Mouse (Mus musculus): ENCODE measurements around the gene Celsr1.

GRCm38 (mm10) chr15:85879498-85879895, 154.1 kb downstream of the Celsr1 start:
- no peak for TF ChIP-seq EP300 (IDR thresholded peaks at IDR 0.05; ENCODE audit: insufficient read depth, low read depth, low read length)
- no peak for TF ChIP-seq CTCF (IDR thresholded peaks at IDR 0.05)

Measured in heart, adult 2 months (tissue).